10 mouse cellular contexts compared by ENCODE assay signal in the genomic region with DNA sequence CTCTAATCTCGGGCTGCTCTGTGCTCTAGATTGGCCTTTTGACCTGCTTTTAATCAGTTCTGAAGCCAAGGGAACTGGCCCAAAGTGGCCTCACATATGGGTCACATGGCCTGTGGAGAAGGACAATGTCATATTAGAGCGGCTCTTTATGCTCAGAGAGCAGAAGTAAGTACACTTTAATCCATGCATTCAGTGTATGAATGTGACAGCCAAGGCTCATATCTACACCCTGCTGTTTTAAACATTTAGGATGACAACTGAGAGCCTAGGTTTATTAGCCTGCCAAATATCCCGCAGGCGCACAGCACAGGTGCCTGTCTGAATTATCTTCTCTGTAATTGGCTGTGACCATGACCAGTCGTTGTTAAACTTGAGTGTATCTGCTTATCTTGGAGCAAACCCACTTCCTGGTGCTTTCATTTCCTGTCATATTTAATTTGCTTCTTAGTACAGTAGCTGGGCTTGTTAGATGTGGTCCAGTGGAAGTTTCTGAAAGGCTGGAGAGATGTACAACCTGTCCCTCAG. TPM values are rescaled to one million over a fixed set of nuclear protein-coding genes. Genes with fewer than 3 reads are reported as not detected.
DNase-seq lines count a peak whose midpoint lies in the region; ATAC-seq and TF ChIP-seq lines count a peak whose summit lies in the region.
"Had no signal": no experiment of that assay in that cellular context is flagged by ENCODE, and none has a peak within 500 bp of the region (broad histone marks: within the 10 kb centered on the region; RNA-seq: fewer than 3 reads in every experiment).

No protein-coding gene starts in this region.

- H3K27ac ChIP-seq in lung, embryonic 15.5 days = peak overlapping the region; percentile 89
- H3K27ac ChIP-seq: forebrain, embryonic 15.5 days; hindbrain, embryonic 15.5 days; limb, embryonic 13.5 days had no signal

- WGBS in lung, embryonic 15.5 days = 34% methylated on average over 5 of the region's 5 CpGs

- no peaks in the 10 kb centered on the region for H3K9me3 ChIP-seq in lung, embryonic 15.5 days
- no peaks in the 10 kb centered on the region for H3K9me3 ChIP-seq in G1E (replicated peaks)
- H3K9me3 ChIP-seq: forebrain, embryonic 15.5 days; hindbrain, embryonic 15.5 days; limb, embryonic 13.5 days had no signal

- no peak overlapping the region for H3K9ac ChIP-seq in lung, embryonic 15.5 days
- H3K9ac ChIP-seq: forebrain, embryonic 15.5 days; hindbrain, embryonic 15.5 days; limb, embryonic 13.5 days had no signal

- TF ChIP-seq CTCF in G1E (IDR thresholded peaks at IDR 0.05; ENCODE audit: low read depth, low read length) = no peak

- no peak overlapping the region for H3K4me3 ChIP-seq in lung, embryonic 15.5 days
- H3K4me3 ChIP-seq in G1E (ENCODE audit: low read depth, low read length) = no peak overlapping the region
- H3K4me3 ChIP-seq: forebrain, embryonic 15.5 days; hindbrain, embryonic 15.5 days; limb, embryonic 13.5 days had no signal

- H3K4me1 ChIP-seq in lung, embryonic 15.5 days = peaks cover 26% of the 10 kb centered on the region
- no peaks in the 10 kb centered on the region for H3K4me1 ChIP-seq in G1E (ENCODE audit: insufficient read depth, low read depth, low read length)

- no peak for ATAC-seq in lung, embryonic 15.5 days (ENCODE audit: borderline replicate concordance, extremely low read depth, low FRiP score, low TSS enrichment)
- ATAC-seq in G1E (ENCODE audit: extremely low read depth, insufficient number of reproducible peaks, low FRiP score, poor library complexity, severe bottlenecking) = peak; percentile 77
- peak; percentile 37 for ATAC-seq in megakaryocyte progenitor cell, adult 5-6 weeks (replicated peaks; ENCODE audit: poor library complexity)
- ATAC-seq: forebrain, embryonic 15.5 days had no signal

- no peaks in the 10 kb centered on the region for H3K27me3 ChIP-seq in lung, embryonic 15.5 days
- peaks cover 23% of the 10 kb centered on the region for H3K27me3 ChIP-seq in G1E (ENCODE audit: insufficient read depth, low read length)
- H3K27me3 ChIP-seq: forebrain, embryonic 15.5 days; hindbrain, embryonic 15.5 days; limb, embryonic 13.5 days had no signal

- H3K4me2 ChIP-seq in lung, embryonic 15.5 days = no peak overlapping the region
- H3K4me2 ChIP-seq: forebrain, embryonic 15.5 days; hindbrain, embryonic 15.5 days; limb, embryonic 13.5 days had no signal

- DNase-seq in lung, postnatal 14 days = no peak
- DNase-seq in G1E (ENCODE audit: low spot score) = no peak
- peak; percentile 22 for DNase-seq in adipocyte (ENCODE audit: low spot score)
- DNase-seq in testis, postnatal 14 days (ENCODE audit: low spot score) = no peak
- no peak for DNase-seq in left cerebral cortex, adult 11 months (ENCODE audit: low spot score)

- H3K36me3 ChIP-seq in lung, embryonic 15.5 days = no peaks in the 10 kb centered on the region
- H3K36me3 ChIP-seq in G1E (replicated peaks) = no peaks in the 10 kb centered on the region
- H3K36me3 ChIP-seq: forebrain, embryonic 15.5 days; hindbrain, embryonic 15.5 days; limb, embryonic 13.5 days had no signal

RNA-seq across cellular contexts. Expression of a gene that starts 0.8 kb away (rescaled TPM):
- 58.7 and 65.4 TPM in 2 replicates for polyA plus RNA-seq in lung, embryonic 15.5 days (2015; fragmentation: Nextera tagmentation; extraction: Ambion mirVana)
- total RNA-seq in G1E (2014; fragmentation: Nextera tagmentation) (not detected in 2 replicates), G1E (2017) (0.27 and 0.35 TPM in 2 replicates)
- polyA plus RNA-seq in G1E (2012) = 0.04 TPM in 1 of 2 replicates, not detected in the other
- 49.7 and 62.0 TPM in 2 replicates for total RNA-seq in megakaryocyte progenitor cell, adult 5-6 weeks (2015)
- 112 and 130 TPM in 2 replicates for total RNA-seq in megakaryocyte progenitor cell, adult 5-6 weeks (2017)

Comparison
In these comparisons a context has a peak if more than half of its experiments do, and no peak if none do; other contexts are left out.
1. RNA of a gene that starts 0.8 kb away (total RNA-seq): 49.7 to 130 TPM in megakaryocyte progenitor cell, adult 5-6 weeks; 0.27 to 0.35 TPM in G1E; every median in the first group is over 10 times any median in the second.